Mouse (Mus musculus) layer of hippocampus, postnatal 10 days (tissue): ENCODE measurements around the gene Nlgn1. TPM values are rescaled to one million over a fixed set of nuclear protein-coding genes. Genes with fewer than 3 reads are reported as not detected.

ENCODE experiments used
- DNase-seq, 2 experiments: peaks; one replicate each; pipeline ENCODE4 v3.0.0; 2021; ENCODE audit warnings: low spot score in 2 of 2
- total RNA-seq, 2 experiments: library from RNA; stranded (reverse); gene quantifications; 2 replicates each; pipeline ENCODE4 v1.2.3; 2021

Nlgn1 gene
- total RNA-seq, 2 experiments from 2014 or later, result 112 to 114 TPM

DNA sequence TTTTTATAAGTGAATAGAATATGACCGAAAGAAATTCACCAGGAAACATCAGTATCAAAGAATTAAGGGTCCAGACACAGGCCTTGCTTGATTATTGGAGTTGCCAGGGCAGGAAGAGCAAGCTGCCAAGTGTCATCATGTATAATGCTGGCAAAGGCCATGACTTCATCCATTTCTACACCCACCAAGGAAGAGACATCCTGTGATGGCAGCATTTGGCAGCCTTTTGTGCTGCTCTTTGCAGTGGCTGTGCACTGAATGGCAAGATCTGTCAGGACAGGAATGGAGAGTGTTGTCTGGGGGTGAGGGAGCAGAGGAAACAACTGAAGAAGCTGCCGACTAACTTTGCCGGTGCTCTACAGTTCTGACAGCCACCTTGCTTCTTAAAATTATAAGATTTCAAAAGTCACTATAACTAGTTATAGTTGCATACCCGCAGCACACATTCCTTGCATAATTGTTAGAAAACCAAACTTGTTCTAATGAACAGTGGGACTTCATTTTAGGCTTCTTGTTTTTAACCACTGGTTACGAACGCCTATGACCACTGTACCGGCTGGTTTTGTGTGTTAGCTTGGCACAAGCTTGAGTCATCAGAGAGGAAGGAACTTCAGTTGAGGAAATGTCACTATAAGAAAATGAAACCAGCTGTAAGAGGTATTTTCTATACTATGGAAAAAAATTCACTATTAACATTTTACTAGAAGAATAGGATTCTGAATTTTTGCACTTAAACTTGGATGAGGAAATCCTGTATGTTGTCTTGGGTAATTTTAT lies 487.4 kb downstream of the Nlgn1 start:
- DNase-seq, result no peak

DNA sequence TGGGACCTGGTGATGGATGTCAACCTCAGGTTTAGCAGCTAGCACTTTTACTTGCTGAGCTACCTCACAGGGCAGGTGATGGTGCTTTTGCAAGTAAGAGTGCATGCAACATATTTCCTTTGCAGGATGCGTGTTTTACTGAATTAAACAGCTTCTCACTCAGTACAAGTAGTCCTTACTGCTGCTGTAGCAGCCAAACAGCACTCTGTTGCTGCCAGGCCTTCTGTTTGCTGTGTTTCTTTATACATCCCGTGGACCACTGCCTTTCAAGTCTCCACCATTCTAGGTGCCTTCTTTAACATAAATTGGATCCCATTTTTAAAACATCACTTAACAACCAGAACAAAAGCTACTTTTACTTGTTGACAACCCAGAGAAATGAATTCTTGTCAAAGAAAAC lies 502.0 kb downstream of the Nlgn1 start:
- DNase-seq, result no peak

DNA sequence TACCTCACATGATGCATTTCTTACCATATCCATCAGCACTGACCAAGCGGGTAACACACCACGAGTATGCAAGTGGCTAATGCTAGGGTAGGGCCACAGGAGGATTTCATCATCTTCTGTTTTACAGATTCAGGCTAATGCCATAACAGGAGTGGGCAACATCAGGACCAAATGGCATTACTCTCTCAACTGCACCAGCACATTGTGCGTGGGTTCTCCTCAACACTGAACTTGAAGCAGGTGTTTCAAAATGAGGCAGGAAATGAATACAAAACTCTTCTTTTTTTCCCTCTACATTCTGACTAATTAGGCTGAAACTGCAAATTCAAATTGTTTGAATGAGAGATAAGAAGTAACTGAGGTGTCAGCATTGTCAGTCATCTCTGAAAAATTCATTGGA lies 518.9 kb downstream of the Nlgn1 start:
- no peak for DNase-seq

DNA sequence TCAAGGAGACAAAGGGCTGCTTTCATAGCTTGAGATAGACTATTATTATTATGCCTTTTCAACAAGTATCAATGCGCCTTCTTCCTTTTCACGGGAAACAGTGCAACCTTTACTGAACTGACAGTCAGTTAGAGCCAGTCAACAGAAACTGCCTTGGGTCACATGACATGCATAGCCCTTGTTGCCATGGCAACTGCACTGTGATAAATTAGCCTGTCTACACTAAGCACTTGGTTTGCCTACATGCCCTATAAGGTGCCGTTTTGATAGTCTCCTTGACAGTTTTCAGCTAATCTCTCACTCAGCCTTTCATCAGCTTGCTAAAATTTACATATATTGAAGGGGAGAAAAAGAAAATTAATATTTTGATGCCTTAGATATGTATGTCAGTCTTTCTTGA lies 524.7 kb downstream of the Nlgn1 start:
- peak; percentile 44 to 52 for DNase-seq

DNA sequence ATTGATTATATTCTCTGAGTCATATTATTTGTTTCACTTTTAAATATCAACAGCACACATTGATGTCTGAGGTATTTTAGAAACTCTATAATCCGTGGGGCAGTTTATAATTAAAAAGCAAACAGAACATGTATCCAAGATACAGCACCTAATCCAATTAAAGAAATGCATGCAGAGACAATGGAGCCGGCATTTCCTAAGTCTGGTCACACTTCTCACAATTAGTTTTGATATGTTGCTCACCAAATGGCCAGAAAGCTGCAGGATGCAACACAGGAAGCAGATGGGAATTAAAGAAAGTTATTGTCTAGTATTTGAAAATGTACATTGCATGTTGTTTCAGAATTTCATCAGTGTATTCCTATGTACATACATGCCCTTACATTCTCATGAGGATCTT lies 550.6 kb downstream of the Nlgn1 start:
- no peak for DNase-seq

DNA sequence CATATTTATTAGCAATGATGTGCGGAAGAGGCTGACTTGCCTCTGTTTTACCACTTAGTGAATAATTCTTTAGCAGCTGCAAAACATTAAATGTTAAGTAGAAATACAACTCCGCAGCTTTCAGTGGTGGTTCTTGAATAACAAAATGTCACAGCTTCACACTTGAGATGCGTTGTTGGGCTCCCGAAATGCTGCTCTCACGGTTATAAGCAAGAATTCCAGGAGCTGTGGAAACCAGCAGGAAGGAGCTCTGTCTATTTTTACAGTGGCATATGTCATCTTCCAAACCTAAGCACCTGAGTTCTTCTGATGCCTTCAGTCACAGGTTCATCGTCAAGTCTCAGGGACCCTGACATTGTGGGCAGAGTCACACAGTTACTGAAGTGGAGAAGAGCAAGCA lies 556.8 kb downstream of the Nlgn1 start:
- no peak for DNase-seq

DNA sequence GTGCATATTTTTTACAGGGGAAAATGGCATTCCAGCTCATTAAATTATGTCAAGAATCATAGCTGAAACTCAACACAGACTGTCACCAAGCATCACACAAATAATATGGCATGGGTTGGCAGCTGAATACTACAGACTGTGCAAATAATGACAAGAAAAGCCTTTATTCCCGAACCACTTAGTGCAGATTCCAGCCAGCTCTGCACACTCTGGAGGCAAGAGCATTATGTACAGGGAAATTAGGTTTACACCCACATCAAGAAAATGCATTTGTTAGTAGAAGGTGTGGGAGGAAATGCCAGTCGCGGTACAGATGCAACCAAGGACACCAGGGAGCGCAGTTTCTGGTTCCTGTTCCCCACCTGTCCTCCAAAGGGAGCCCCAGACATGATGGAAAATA lies 558.4 kb downstream of the Nlgn1 start:
- DNase-seq, result peak; percentile 20 to 26

DNA sequence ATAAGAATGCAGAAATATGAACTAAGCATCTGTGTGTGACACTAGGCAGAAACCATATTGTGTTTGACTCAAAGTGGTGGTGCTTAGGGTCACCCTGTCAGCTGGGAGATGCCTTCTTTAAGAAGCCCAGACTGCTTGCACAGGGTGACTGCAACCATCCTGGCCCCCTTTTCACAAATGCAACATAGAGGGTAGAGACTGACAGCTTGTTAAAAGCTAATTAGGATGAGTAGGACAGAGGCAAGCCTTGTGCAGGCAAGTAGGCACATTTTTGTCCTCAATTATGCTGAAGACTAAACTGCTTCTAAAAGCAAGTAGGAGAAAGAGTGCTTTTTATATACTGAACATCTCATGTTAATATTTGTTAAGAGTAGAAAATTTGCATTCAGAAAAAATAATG lies 558.8 kb downstream of the Nlgn1 start:
- DNase-seq, result peak in 1 of 2 experiments; percentile 8

DNA sequence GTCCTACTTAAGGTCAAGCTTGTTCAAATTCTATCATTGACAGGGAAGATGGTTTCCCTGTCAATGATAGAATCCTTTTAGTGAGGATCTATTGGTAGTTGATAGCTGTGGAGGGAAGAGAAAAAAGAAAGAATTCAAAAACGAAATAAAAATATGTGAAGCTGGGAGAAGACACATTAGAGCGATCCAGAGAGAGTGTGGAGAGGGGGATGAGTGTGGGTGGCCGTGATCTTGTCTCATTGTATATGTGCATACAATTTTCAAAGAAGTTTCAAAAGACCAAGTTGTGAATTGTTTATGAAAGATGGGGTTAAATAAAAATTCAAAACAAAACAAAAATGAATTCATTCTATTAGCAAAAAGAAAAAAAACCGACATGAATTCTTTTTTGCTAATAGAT lies 568.6 kb downstream of the Nlgn1 start:
- DNase-seq, result no peak

DNA sequence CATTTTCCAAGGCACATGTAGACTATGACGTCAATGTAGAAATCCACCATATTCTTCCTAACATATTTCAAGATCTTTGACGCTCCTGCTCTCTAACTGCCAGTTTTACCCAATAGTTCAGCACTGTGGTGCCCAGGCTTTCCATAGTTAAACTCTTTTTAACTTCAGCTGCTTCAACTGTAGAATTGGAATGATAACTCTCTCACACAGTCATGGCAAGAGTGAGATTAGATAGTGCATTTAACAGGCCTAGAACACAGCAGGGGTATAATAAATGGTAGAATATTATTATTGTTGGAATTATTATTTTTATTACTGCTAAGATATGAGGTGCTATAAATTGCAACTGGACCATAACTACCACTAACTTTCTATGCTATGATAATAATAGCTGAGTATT lies 574.4 kb downstream of the Nlgn1 start:
- no peak for DNase-seq

DNA sequence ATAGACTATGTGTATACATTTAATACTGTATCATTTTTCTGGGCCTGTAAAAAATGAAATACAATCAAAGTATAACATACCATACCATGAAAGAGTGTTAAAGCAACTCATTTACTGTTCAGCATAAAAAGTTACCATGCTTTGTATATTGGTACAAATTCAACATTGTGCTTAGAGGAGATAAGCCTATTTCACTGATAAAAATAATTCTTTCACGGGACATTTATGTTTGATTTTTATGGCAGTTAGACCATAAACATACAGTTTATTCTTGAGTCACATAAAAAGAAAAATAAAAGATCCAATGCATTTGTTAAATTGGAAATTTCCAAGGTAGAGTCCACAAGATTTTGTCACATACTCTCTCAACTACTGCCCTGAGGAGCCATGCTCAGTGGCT lies 608.1 kb downstream of the Nlgn1 start:
- no peak for DNase-seq

DNA sequence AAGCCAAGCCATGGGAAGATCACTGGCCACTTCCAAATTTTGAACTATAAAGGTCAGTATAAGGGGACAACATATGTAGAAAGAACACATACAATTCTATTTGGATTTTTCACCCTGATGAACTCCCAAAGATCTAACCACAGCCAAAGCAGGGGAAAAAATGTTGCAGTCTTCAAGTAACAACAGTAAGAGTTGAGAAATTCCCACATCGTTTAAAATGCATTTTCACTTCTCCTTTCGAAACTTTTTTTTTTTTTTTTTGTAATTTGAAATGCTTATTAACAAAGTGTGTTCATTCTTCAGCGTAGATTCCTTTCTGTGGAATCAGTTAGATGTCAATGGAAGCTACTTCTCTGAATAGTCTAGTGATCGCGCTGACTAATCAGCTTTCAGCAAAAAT lies 610.8 kb downstream of the Nlgn1 start:
- no peak for DNase-seq

DNA sequence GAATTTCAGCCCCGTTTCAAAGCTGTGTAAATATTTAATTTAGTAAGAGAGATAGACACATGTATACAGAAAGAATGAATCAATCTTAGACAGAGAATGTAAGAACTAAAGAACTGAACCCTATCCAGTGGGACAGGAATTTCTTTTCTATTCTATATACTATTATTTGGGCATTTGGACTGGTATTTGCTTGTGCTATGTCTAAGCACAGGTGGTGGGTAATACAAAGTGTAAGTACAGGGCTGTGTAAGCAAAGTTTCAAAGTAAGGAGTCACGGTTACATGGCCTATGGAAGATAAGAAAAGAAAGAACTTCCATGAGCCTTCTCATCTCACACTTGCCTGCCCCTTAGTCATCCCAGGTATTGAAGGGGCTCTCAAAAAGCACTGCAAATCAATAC lies 624.9 kb downstream of the Nlgn1 start:
- no peak for DNase-seq

DNA sequence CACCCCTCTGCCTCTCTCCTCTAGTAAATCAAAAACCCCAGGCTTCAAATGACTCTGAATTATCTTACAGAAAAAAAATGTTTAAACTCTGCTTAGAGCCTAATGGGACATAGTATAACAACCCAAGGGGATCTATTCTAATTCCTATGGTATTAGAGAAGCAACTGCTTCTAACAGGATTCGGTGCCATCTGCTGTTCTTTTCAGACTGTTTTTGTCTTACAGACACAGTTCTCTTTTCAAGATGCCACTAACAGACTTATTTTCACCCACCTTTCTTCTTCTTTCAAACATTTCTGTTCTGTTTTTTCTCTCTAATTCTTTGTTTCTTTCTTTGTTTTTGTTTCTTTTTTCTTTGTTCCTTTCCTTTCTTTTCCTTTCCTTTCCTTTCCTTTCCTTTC lies 635.0 kb downstream of the Nlgn1 start:
- DNase-seq, result no peak

DNA sequence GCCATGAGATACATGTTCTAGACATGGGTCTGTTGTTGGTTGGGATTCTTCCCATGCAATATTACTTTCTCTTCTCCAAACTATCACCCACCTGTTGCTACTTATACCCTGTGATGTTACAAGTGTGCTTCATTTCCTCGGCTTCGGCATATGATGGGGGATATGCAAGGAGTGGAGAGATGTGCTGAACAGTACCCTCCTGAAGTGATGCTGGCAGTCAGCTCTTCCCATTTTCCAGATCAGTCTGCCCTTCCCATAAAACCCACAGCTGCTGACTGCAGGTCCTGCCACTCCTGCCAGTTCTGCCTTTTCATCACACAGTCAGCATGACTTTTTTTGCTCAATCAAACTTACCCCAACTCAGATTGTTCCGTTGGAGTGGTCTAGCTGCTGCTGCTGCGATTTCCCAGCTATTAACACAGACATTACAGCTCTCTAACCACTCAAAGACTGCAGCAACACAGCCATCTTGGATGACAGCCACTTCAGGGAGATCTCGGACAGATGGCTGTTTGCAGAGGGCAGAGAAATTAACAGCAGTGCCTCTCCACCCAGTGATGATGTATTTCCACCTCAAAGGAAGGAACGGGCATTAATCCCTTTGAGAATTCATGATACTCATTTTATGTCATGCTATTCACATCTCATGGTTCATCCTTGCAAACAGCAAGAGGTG lies 643.3 kb downstream of the Nlgn1 start:
- no peak for DNase-seq

DNA sequence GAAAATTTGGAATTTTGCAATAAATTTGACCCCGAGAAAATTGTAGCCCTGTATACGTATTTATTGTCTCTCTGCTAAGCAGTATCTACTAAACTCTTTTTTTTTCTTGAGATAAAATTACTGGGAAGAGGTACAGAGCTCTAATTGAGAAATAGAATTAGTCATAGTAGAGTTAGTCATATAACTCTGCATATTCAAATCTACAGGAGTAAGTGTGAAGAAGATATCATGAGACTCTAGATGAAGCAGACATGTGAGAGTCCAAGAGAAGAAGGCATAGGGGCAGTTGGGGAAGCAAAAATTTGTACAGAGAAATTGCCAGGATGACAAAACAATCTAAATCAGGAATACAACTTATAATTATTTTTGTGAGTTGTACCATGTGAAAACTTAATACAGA lies 648.6 kb downstream of the Nlgn1 start:
- DNase-seq, result no peak

DNA sequence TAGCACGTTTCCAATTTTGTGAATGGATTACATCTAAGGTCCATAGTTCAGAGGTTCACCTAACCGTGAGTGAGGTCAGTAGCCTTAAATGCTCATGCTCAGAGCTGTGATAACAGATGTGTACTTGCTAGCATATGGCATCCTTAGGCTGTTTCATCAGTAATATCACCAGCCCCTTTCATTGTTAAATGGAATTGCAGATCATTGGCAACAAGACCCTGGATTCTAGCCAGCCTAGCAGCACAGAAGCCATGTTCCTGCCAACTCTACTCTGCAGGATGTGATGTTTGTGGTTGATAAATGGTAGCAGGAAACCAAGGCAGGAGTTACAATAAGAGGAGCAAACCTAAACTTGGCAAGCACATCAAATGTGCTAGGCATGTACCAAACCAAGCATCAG lies 652.9 kb downstream of the Nlgn1 start:
- peak; percentile 46 to 61 for DNase-seq

DNA sequence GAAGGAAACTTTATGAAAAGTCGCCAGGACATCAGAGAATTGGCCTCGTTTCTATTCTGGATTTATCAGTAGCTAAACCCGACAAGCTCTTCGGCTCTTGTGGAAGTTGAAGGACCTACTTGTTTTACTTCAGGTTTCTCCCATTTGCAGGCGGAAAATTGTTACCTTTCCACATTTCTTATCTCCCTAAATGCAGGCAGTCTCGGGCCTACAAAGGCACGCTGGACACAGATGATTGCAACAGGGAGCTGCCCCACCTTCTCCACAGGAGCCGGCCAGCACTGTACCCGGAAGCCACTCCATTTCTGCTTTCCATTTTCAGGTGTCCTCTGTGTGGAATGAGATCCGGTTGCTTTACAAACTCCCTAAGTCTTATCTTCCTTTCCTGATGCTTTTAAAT lies 656.4 kb downstream of the Nlgn1 start:
- DNase-seq, result no peak

DNA sequence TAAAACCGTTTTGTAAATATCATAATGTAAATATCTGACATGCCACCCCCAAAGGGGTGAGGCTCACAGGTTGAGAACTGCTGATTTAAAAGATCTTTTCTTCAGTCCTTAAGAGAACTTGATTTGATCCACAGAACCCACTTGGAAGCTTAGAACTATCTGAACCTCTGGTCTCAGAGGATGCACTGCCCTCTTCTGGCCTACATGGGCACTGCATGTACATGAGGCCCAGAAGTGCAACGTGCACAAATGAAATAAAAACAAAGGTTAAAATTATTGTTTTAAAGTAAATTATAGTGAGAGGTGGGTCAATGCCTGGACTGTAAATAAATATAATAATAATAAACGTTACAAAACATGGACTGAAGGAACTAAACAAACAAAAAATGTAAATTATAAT lies 657.2 kb downstream of the Nlgn1 start:
- DNase-seq, result peak in 1 of 2 experiments; percentile 39

DNA sequence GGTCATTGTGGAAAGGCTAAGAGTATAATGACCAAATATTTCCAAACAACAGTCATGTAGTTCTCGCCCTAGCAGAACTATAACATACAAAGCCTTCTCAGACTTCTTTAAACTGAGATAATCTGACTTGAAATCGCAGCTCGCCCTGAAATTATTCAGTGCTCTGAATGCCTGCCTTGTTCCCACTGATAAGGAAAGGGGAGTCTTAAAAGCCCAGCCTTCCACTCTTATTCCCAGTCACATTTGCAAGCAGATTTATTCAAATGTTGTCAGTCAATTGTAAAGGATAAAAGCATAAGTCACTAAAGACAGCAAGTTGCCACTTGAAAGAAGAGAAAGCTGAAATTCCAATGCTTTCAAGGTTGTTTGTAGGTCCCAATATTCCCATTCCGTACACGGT lies 658.9 kb downstream of the Nlgn1 start:
- DNase-seq, result no peak

DNA sequence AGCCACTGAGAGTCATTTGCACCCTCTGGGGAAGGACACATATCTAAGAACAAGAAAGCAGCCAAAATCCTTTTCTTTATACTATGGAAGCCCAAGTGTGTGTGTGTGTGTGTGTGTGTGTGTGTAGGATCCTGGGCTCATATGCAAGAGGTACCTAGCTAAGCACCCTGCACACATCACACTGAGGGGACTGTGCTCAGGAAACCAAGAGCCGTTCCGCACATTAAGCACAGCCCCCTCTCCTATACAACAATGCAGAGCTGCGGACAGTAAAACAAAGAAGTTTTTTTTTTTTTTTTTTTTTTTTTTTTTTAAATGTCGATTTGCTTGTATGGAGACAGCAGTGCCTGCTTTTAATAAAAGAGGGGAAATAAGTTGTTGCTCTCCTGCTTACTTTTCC lies 659.5 kb downstream of the Nlgn1 start:
- no peak for DNase-seq

DNA sequence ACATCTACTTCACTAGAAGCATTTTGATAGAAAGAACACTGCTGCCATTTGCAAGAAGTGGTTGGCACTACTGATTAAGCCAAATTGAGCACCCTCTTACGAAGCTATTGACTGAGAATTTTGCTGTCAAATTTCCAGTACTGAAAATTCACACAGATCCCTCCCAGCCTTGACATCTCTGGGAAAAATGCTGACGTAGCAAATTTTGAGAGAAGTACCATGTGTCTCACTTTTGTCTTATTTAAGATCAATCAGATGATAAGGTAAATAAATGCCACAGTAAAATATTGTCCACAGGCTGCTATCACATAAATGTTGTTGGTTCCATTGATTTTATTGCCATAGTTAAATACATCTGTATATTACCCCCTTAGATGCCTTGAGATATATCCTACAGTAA lies 668.8 kb downstream of the Nlgn1 start:
- no peak for DNase-seq

DNA sequence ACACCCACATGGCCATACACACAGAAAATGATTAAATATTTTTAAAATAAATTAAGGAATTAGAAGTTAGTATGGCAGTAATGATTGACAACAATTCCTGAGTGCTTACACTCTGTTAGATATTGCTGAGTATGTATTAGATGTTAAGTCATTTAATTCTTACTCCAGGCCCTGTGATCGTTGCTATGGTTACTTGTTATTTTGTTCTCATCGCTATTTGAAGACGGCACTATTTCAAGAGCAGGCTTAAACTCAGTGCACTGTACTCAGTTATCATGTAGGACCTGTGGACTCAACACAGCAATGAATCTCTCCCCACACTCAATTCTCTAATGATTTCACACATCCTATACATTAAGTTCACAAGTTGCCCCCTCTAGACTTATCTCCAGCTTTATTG lies 672.0 kb downstream of the Nlgn1 start:
- DNase-seq, result no peak
